ENCODE assay signal across 10 mouse cellular contexts in genomic region chr13:105223147-105223546, GRCm38 (mm10).
A peak's percentile ranks its signal among the peaks of the same experiment; 100 is the strongest.
DNase-seq lines count a peak whose midpoint lies in the region; ATAC-seq lines count a peak whose summit lies in the region.
"Had no signal": no experiment of that assay in that cellular context is flagged by ENCODE, and none has a peak within 500 bp of the region (broad histone marks: within the 10 kb centered on the region; RNA-seq: fewer than 3 reads in every experiment).

No protein-coding gene starts in this region.

- no peaks in the 10 kb centered on the region for H3K4me1 ChIP-seq in hindbrain, embryonic 15.5 days (replicated peaks)
- no peaks in the 10 kb centered on the region for H3K4me1 ChIP-seq in neural tube, embryonic 12.5 days

- intact Hi-C loops in left cerebral cortex, postnatal 36 days (cut with DNase I): loop anchor here (5.0 kb wide), 2 partner anchors 171 to 276 kb away; partner anchors contain the start of gene Rgs7bp

- 73% methylated on average over 3 of the region's 3 CpGs for WGBS in hindbrain, embryonic 15.5 days
- WGBS in neural tube, embryonic 12.5 days: 63% methylated on average over 3 of the region's 3 CpGs

- DNase-seq in adrenal gland, adult 2 months: peak; percentile 14
- DNase-seq in adrenal gland, postnatal 4 days (ENCODE audit: low spot score in 2 of 2): no peak
- DNase-seq in left cerebral cortex, adult 11 months (ENCODE audit: low spot score): peak; percentile 28
- no peak for DNase-seq in left cerebral cortex, postnatal 36 days (ENCODE audit: low spot score in 2 of 2)
- peak; percentile 68 for DNase-seq in brain, adult 2 months (ENCODE audit: low read depth, low spot score)
- no peak for DNase-seq in urinary bladder, postnatal 10 days (ENCODE audit: low spot score)

- H3K27ac ChIP-seq in hindbrain, embryonic 15.5 days (replicated peaks): no peak overlapping the region
- no peak overlapping the region for H3K27ac ChIP-seq in neural tube, embryonic 12.5 days
- H3K27ac ChIP-seq: limb, embryonic 12.5 days had no signal

- H3K4me2 ChIP-seq in hindbrain, embryonic 15.5 days: no peak overlapping the region
- no peak overlapping the region for H3K4me2 ChIP-seq in neural tube, embryonic 12.5 days (replicated peaks)

- H3K27me3 ChIP-seq in hindbrain, embryonic 15.5 days: no peaks in the 10 kb centered on the region
- no peaks in the 10 kb centered on the region for H3K27me3 ChIP-seq in neural tube, embryonic 12.5 days (replicated peaks)
- H3K27me3 ChIP-seq: limb, embryonic 12.5 days had no signal

- peak; percentile 65; the same call in 1 of the 2 replicates for ATAC-seq in hindbrain, embryonic 15.5 days (ENCODE audit: low FRiP score, low read depth)
- 0 out of 2 replicates have a peak, but pooled peaks have one; percentile 5 for ATAC-seq in neural tube, embryonic 12.5 days (ENCODE audit: low FRiP score, low read depth)

- no peaks in the 10 kb centered on the region for H3K36me3 ChIP-seq in hindbrain, embryonic 15.5 days
- H3K36me3 ChIP-seq in neural tube, embryonic 12.5 days: no peaks in the 10 kb centered on the region
- H3K36me3 ChIP-seq: limb, embryonic 12.5 days had no signal

- no peak overlapping the region for H3K4me3 ChIP-seq in hindbrain, embryonic 15.5 days
- no peak overlapping the region for H3K4me3 ChIP-seq in neural tube, embryonic 12.5 days
- H3K4me3 ChIP-seq: erythroblast, embryonic 14.5 days; limb, embryonic 12.5 days had no signal

- H3K9ac ChIP-seq in hindbrain, embryonic 15.5 days: no peak overlapping the region
- H3K9ac ChIP-seq in neural tube, embryonic 12.5 days: no peak overlapping the region
- H3K9ac ChIP-seq: limb, embryonic 12.5 days had no signal

- no peaks in the 10 kb centered on the region for H3K9me3 ChIP-seq in hindbrain, embryonic 15.5 days
- no peaks in the 10 kb centered on the region for H3K9me3 ChIP-seq in neural tube, embryonic 12.5 days
- H3K9me3 ChIP-seq: limb, embryonic 12.5 days had no signal

Comparison
In these comparisons a context has a peak if more than half of its experiments do, and no peak if none do; other contexts are left out.
1. DNase-seq: peak in adrenal gland, adult 2 months (single experiment), left cerebral cortex, adult 11 months (single experiment) and brain, adult 2 months (single experiment); none in adrenal gland, postnatal 4 days (0 of 2), left cerebral cortex, postnatal 36 days (0 of 2) and urinary bladder, postnatal 10 days (single experiment).